Mouse (Mus musculus) A20 (cell line): ENCODE results near the gene Kifc3.

ENCODE experiments used
- DNase-seq: peaks from one replicate; pipeline ENCODE4 v3.0.0-alpha.2; 2011; ENCODE audit warnings: low read depth, low spot score

The Kifc3 gene

GRCm38 (mm10) chr8:95136218-95136617 is 66.4 kb downstream of the Kifc3 start:
- no peak for DNase-seq

DNA sequence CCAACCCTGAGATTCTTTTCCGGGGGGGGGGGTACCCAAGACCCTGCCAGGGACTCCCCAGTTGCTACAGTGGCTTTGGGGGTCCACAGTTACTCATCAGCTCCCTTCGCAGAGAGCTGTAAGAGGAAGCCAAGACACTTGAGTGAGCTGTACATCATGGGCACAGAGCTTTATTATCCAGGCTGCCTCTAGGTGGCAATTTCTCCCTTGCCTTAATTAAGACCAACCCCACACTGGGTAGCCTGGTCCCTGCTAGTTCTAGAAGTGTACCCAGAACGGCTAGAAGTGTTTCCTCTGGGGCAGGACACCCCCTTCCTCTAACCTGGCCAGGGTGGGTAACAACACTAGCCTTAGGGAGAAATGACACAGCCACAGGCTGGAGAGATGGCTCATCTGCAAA is 67.4 kb downstream of the Kifc3 start:
- DNase-seq: peak; percentile 23

- no peak for DNase-seq
These were observed 68.4 kb downstream of the Kifc3 start for GRCm38 (mm10) chr8:95134186-95134585.

DNA sequence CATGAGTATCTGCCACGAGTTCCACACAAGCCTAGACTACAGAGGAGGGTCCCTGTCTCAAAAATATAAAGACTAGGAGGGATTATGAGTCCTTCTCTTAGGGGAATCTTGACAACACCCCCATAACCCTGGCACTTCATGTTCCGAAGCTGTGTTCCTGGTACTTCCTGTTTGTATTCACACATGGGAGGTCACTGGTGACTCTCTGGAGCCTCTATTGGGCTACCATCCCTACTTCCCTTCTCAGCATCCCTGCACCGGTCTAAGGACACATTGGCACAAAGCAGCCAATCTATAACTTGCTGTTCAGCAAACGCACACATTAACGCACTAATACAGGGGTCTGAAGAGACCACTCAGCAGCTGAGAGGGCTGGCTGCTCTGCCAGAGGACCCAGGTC is 70.6 kb downstream of the Kifc3 start:
- no peak for DNase-seq

- no peak for DNase-seq
These were observed 71.6 kb downstream of the Kifc3 start for GRCm38 (mm10) chr8:95130966-95131537.

DNA sequence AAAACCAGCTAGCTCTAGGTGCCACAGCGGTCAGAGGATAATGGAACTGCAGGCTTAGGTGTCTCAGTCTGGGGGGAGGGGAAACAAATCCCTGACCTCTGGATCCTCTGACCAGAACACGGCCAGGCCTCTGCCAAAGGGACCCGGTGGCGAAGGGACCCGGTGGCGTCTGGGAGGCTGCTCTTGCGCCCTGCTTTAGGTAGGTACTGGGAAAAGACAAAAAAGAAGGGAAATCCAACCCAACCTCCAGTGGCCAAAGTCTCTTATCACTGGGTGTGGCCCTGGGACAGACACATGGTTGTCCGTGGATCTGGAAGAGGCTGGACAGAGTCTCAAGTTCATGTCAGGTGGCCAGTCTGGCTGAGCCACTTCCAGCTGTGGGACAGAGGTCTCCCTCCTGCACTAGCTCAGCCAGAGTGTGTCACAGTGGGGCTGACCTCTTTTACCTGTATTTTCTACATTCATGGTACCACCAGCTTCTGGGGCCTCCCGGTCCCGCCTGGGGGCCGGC is 73.8 kb downstream of the Kifc3 start:
- DNase-seq: no peak

DNA sequence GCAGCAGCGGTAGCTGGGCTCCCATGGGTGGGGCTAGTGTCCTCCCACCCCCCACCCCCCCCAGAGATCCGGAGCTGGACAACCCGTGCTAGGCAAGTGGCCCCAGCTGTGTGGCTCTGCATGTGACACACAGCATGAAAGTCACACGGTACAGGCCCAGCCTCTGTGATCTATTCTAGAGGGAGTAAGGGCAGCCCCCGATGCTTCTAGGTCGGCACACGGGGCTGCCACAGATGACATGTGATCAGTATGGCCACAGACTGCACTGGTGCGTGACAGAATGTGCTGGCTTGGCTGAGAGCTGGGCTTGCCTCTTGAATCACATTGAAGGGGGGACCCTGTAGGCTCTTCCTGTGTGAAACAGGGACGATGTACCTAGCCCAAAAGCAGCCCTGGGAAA is 75.0 kb downstream of the Kifc3 start:
- DNase-seq: peak; percentile 74

DNA sequence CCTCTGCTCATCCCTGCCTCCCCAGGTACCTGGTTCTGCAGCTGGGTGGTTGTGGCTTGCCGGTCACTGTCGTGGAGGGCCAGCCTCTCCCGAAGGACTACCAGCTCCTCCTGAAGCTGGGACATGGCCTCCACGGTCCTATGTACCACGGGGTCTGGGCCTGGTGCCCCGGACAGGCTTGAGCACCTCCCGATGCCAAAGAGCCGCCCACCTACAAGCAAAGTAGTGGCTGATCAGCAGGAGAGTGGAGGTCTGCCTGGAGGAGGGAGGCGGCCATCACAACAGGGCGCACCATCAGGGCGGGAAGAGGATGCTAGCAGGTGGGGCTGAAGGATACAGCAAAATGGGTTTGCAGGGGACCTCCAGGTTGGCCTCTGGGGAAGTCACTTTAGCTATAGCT is 76.1 kb downstream of the Kifc3 start:
- DNase-seq: no peak

GRCm38 (mm10) chr8:95123455-95123854 is 79.2 kb downstream of the Kifc3 start:
- DNase-seq: peak; percentile 26

DNA sequence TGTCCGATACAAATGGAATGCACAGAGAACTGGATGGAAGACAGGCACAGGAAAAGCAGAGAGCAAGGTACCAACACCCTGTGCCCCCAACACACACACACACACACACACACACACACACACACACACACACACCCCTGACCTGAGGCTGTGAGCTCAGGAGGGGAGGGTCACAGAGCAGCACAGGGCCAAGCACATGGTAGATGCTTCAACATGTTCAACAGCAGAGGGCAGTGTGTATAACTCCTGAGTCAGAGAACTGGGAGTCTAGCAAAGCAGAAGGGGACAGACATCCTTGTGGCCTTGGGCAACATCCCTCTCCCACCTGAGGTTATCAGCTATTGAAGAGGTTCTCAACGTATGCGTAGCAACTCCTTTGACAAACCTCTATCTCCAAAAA is 88.9 kb downstream of the Kifc3 start:
- peak; percentile 39 for DNase-seq

DNA sequence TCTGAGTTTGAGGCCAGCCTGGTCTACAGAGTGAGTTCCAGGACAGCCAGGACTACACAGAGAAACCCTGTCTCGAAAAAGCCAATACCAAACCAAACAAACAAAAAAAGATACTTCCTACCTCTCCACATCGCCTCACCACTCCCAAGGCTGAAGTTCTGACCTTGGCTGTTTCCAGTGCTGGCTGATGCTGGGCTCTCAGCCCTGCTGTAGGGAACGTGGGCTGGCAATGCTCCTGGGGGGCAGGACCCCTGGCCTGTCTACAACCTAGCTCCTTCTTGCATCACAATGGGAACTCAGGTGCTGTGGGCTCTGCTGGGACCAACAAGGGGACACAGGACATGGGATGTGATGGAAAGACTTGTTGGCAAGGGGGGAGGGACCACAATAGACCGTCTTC is 89.5 kb downstream of the Kifc3 start:
- DNase-seq: no peak

DNA sequence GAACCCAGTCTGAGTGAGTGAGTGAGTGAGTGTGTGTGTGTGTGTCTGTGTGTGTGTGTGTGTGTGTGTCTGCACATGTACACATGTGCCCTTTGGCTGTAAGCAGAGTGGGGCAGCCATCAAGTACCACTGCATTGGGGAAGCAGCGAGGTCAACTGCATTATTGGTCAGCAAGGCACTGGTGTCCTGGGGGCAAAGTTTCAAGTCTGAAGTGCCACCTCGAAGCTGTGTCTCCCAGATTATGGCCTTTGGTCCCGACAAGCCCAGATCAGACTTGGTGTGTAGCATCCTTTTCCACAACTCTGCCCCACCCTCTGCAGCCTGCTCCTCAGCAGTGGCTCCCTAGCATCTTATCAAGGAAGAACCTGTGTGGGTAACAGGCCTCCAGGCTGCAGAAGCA is 90.0 kb downstream of the Kifc3 start:
- no peak for DNase-seq

DNA sequence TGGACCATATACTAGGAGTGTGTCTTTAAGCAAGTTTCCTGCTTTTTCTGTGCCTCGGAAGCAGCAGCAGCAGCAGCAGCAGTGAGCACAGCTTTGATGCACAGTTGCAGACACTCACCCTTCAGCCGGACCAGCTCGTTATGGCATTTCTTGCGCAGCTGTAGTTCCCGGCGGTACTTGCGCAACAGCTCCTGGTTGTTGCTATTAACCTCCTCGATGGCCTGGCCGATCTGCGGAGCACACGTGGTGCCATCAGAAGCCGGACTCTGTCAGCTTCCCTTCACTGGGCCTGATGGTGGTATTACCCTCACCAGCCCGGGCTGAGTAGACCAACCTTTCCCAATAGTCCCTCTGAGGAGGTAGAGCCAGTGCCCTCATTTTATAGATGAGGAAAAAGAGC is 95.3 kb downstream of the Kifc3 start:
- DNase-seq: no peak

- no peak for DNase-seq
These were observed 100.6 kb downstream of the Kifc3 start for GRCm38 (mm10) chr8:95101972-95102371.

- peak; percentile 43 for DNase-seq
These were observed 103.6 kb downstream of the Kifc3 start for GRCm38 (mm10) chr8:95099009-95099408.

GRCm38 (mm10) chr8:95093574-95093973 is 109.0 kb downstream of the Kifc3 start:
- no peak for DNase-seq

GRCm38 (mm10) chr8:95085432-95086141 is 117.0 kb downstream of the Kifc3 start:
- DNase-seq: no peak

DNA sequence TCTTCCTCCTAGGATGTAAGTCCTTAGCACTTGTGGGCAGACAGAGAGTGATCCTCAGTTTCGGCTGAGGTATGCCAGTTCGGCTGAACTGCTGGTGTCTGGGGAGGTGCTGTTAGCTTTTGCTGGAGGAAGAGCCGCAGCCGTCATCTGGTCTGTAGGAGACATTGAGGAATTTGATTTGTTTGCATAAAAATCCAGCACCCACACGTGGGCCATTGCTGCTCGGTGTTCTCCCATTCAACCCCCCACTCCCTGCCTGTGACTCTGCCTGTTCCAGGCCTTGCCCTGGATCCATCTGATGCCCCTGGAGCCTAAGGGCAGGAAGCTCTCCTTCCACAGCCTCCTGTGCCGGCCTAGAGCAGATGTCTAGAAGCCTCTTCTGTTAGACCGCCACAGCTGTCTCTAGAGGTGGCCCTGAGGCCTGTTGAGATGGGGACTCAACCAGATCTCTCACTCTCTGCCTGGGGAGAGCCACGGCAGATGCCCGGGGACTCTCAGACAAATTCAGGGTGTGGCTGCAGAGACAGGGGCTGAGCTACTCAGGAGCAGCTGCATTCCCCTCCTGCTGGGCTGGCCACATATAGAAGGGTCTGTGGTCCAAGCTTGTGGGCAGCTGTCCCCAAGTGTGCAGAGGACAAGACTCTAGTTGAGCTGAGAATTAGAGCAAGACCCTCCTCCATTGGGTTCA is 117.7 kb downstream of the Kifc3 start:
- DNase-seq: no peak

DNA sequence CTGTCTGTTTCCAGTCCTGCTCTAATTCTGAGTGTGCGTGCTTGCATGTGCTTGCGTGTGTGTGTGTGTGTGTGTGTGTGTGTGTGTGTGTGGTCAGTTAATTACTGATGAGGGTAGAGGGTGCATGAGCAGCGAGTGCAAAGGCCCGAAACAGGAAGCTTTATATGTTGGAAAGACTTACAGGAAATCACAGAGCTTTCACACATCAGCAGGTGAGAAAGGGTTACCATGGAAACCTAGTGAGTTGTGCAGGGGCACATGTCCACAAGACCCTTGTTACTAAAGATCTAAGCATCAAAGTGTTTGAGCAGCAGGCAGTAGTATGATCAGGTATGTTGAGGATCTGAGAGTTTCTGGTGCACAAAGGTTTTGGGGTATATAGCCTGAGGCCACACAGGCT is 118.4 kb downstream of the Kifc3 start:
- no peak for DNase-seq

- no peak for DNase-seq
These were observed 121.0 kb downstream of the Kifc3 start for GRCm38 (mm10) chr8:95081650-95082049.

GRCm38 (mm10) chr8:95080381-95081341 is 122.0 kb downstream of the Kifc3 start, which contains the start of gene Katnb1:
TSS of gene Katnb1 (plus strand) at chr8:95081186.
- peak; percentile 100 for DNase-seq

DNA sequence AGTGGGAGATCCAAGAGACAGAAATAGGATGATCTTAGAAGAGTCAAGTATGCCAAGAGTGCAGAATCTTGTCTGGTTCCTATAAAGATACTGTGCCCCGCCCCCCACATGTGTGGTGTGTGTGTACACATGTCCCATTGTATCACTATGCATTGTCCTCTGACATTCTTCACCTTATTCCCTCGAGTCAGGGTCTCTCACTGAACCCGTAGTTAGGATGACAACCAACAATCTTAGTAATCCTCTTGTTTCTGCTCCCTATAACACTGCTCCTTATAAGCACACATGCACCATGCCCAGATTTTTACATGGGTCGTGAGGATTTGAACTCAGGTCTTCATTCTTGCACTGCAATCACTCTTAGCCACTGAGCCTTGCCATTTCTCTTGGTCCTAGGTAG is 123.3 kb downstream of the Kifc3 start:
- DNase-seq: no peak
